Mouse (Mus musculus) skeletal muscle tissue, adult 2 months (tissue): Measurements from ENCODE around the gene Kmt2b.
A peak's percentile ranks its signal among the peaks of the same experiment; 100 is the strongest.

Experiments used
- DNase-seq: peaks from one replicate; pipeline ENCODE4 v3.0.0-alpha.2; 2012; ENCODE audit warnings: low read depth, low spot score

Gene Kmt2b

DNA sequence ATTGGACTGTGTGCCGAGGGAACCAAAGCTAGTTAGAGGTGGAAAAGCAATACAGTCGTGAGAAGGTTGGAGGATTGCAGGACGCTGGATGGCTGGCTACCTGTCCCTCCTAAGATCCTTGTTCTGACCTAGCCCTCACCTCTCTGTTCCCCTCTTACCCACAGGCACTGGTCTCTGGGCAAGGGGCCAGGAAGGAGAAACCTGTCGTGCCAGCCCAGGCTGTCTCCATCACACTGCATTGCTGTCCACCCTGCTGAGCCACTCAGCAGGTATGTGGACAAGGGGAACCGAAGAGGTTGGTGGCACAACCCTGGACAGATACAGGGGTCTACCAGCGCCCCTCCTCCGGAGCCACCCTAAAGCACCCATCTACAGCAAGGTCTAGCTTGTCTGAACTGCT is 12.1 kb upstream of the Kmt2b start:
- no peak for DNase-seq

DNA sequence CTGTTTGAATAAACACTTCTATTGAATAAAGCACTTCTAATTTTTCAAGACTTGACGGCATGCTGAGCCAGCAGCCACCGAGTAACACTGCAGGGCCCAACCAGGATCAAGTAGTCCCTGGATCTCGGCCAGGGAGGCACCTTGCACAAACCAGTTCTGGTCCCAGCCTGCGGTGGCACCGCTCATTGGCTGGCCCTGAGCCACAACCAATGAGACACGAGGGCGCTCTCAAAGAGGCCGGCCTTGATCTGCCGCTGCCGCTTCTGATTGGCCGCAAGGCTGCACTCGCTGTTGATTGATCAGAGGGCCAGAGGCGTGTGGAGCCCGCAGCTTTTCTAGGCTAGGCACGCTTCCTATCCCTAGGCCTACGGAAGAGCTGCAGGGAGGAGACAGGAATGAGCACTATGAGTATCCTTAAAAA is 11.4 kb upstream of the Kmt2b start:
- DNase-seq, result peak; percentile 82

DNA sequence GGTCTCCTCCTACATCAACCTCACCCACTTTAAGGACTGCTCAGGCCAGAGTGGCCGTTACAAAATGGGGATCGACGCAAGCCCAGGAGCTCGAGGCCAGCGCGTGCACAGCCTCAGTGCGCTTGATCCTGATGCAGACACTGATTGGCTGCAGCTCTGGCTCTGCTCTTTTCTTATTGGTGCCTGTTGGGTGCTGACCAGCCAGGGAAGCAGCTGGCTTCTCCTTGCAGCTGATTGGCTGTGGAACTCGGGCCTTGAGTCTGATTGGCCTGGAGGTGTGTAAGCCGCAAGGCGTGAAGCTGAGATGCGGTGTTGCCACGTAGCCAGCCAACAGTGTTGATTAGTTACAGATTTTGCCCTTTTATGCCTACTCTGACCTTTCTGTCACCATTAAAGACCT is 10.3 kb upstream of the Kmt2b start, which contains the start of gene Zbtb32:
Zbtb32 (minus strand) TSS at position 124 of the 400 bp plus-strand sequence.
- no peak for DNase-seq

GRCm38 (mm10) chr7:30596811-30597210 is 8.3 kb upstream of the Kmt2b start:
- no peak for DNase-seq

DNA sequence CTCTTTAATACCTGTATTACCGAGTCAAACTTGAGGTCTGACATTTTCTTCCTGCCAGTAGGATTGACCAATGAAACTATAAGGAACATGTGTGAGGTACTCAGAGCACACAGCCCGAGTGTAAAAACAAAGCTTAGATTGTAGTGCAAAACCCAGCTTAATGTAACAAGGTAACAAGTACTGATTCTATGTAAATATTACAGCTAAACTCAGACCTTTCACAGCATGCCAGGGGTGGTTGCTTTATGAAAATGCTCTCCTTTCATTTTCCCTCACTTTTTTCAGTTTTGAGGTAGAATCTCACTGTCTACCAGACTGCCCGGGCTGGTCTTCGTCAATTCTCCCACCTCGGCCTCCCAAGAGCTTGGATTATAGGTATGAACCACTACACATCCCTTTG is 7.6 kb upstream of the Kmt2b start:
- DNase-seq, result no peak

GRCm38 (mm10) chr7:30594510-30595024 is 6.0 kb upstream of the Kmt2b start:
- no peak for DNase-seq

GRCm38 (mm10) chr7:30593579-30594509 is 5.3 kb upstream of the Kmt2b start:
- DNase-seq, result no peak

DNA sequence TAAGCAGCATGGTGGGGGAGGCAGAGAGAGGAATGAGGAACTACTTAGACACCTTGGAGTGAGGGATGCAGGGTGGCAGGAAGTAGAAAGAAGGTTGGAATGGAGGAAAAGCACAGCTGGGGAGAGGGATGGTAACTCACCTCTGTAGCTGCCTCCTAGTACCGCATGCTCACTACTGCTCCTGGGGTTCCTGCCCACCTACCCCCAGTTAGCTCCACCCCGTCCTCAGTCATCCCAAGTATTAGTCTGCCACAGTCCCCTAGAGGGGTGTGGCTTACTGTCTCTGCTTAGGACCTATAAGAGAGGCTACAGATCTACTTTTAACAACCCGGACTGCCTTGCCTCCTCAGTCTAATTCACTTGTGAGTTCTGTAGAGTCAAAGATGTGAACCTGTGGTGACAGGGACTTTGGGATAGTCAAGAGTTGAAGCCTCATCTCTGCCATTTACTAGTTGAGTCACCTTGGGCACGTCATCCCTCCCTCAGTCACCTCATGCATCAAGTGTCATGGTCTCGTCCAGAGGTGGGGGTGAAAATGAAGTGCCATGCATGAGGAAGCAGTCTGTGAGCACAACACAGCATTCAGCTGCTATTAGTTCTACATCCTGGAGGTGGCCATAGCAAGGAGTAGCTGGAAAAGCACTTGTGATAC is 4.4 kb upstream of the Kmt2b start:
- no peak for DNase-seq

GRCm38 (mm10) chr7:30591605-30591951 is 3.1 kb upstream of the Kmt2b start:
- no peak for DNase-seq

DNA sequence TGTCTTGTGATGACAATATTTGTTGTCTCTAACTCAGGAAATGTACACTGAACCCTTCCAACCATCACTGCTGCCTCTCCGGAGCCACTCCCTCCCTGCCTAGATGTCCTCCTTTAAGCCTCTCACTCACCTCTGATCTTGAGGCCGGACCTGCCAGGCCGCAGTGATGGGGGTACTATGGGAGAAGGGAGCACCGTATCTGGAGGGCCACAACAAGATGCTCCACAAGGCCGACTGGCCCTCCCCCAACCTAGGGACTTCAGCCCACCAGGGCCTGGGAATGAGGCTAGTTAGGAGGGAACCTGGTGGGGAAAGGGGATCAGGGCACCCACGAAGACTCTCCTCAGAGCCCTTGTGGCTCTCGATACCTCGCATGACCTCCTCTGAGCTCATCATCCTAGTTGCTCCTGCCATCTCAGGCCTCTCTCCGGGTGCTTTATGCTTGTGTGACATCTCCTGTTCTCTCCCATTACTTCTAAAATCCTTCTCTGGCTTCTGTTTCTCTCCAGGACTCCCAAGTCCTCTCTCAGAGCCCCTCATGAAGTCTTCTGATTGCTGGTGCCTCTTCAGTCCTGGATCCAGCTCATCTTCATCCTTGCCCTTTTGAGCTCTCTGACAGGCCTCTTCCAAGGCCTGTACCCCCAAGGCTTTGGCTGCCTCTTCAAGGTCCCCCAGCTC is 2.5 kb upstream of the Kmt2b start:
- no peak for DNase-seq

GRCm38 (mm10) chr7:30589435-30590301 is 1.1 kb upstream of the Kmt2b start:
- peak; percentile 55 for DNase-seq

DNA sequence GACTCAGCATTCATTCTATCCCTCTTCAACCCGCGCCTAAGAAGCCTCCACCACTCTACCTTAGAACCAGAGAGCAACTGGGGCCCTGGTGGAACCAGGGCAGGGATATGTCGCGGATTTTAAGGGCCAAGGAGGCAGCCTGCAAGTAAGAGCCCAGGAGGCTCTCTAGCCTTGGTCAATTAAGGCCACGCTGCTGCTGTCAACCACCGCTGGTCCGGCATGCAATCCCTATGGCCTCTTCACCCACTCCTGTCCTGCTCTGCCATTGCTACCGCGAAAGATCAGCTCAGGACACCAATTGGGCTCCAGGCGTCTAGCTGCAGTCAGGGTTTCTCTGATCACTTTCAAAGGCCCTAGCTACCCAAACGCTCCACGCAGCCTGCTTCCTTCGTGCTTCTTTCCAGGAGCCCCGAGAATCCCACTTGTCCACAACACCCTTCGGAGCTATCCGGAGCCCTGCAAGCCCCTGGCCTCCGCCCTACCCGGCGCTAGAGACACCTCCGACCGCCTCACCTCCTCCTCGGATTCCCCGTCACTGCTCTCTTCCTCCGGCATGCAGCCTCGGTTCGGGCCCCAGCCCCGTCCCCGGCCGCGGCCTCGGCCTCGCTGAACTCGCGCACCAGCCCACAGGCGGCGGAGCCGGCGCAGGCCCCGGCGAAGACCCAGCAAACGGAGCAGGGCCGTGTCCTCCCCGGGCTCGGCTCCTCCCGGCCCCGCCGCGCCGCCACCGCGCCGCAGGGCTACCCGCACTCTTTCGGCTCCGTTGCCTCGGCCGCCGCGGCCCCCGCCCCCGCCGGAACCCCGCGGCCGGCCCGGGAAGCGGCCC is 471 bp downstream of the Kmt2b start:
- DNase-seq, result no peak

GRCm38 (mm10) chr7:30586455-30587020 is 2.0 kb downstream of the Kmt2b start:
- no peak for DNase-seq

GRCm38 (mm10) chr7:30585170-30585569 is 3.4 kb downstream of the Kmt2b start:
- DNase-seq, result no peak

DNA sequence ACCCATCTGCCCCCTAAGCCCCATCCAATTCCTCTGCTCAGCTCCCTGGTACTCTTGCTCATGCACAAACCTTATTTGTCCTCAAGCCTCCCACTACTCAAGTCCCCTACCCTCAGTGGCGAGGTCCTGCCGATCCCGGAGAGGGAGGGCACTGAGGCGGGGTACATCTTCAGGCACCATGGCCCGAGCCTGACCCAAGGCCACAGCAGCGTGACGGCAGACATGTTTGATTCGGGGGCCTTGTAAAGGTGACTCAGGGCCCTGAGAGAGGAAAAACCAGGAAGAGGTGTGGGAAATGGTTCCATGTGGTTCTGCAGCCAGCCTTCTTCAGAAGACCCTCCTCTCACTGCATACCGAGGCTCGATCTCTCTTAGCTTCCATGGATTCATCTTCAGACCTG is 4.2 kb downstream of the Kmt2b start:
- DNase-seq, result no peak

- no peak for DNase-seq
Measured at GRCm38 (mm10) chr7:30581547-30581946, 7.0 kb downstream of the Kmt2b start.

DNA sequence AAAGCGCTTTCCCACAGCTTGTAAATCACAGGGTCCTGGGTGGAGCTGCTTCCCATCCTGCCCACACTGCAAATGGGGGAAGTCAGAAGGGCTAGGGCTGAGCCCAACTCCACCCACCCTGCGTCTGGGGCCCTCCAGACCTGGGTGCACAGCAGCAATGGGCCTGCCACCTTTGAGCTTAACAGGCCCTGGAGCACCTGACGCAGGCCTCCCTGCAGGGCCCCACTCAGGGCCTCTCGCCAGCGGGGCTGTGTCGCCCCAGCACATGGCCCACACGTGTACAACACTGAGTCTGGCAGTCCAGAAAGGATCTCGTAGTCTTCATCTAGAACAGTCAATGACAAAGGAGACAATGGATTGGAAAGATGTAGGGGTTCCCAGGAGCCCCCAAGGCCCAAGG is 8.6 kb downstream of the Kmt2b start:
- DNase-seq, result no peak

DNA sequence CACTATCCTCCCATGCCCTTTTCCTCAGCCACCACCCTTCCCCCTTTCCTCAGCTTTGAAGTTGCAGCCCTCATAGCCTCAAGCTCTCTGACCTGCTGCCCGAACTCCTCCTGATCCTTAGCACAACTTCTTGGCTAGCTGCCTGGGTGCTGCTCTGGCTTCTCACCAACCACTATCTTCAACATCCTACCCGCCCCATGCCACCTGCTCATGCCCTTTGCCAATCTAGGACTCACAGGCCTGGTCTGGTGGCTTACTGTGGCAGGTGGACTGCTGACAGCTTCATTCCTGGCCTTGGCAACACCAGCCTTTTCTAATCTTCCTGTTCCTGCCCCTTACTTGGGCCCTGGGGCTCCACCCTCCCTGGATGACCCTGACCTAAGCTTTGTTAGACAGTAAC is 15.6 kb downstream of the Kmt2b start:
- peak; percentile 94 for DNase-seq

GRCm38 (mm10) chr7:30572389-30572788 is 16.1 kb downstream of the Kmt2b start:
- no peak for DNase-seq

DNA sequence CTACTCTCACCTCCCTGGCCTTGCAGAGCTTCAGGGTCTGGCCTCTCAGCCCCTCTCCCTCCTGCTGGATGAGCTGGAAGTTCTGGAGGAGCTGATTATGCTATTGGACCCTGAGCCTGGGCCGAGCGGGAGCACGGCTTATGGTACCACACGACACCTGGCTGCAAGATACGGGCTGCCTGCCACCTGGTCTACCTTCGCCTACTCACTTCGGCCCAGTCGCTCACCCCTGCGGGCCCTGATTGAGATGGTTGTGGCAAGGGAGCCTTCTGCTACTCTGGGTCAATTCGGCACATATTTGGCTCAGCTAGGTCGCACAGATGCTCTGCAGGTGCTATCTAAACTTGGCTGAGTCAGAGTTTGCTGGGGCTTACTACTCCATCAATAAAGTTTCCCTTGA is 21.0 kb downstream of the Kmt2b start:
- DNase-seq, result no peak
